Mouse (Mus musculus): ENCODE results near the gene Gabrb2.

Gabrb2 gene

GRCm38 (mm10) chr11:42418996-42419782, at the start of gene Gabrb2:
Gene Gabrb2 (plus strand): TSS chr11:42419757.
- DNase-seq (ENCODE audit: low read depth, low spot score), result peak; percentile 30

GRCm38 (mm10) chr11:42378983-42379382, 40.6 kb upstream of the Gabrb2 start:
- DNase-seq (ENCODE audit: low read depth, low spot score), result no peak

- no peak for DNase-seq (ENCODE audit: low read depth, low spot score)
Measured at GRCm38 (mm10) chr11:42386486-42386885, 33.1 kb upstream of the Gabrb2 start.

- DNase-seq (ENCODE audit: low read depth, low spot score), result peak; percentile 84
Measured at GRCm38 (mm10) chr11:42390682-42391290, 28.8 kb upstream of the Gabrb2 start.

- peak; percentile 54 for DNase-seq (ENCODE audit: low read depth, low spot score)
Measured at GRCm38 (mm10) chr11:42393451-42393850, 26.1 kb upstream of the Gabrb2 start.

GRCm38 (mm10) chr11:42419791-42420633, 455 bp downstream of the Gabrb2 start:
- DNase-seq (ENCODE audit: low read depth, low spot score), result peak; percentile 85

- DNase-seq (ENCODE audit: low read depth, low spot score), result peak; percentile 88
Measured at GRCm38 (mm10) chr11:42420634-42421470, 1.3 kb downstream of the Gabrb2 start.

- peak; percentile 86 for DNase-seq (ENCODE audit: low read depth, low spot score)
Measured at GRCm38 (mm10) chr11:42423231-42423630, 3.7 kb downstream of the Gabrb2 start.

GRCm38 (mm10) chr11:42431495-42431894, 11.9 kb downstream of the Gabrb2 start:
- DNase-seq (ENCODE audit: low read depth, low spot score), result peak; percentile 92

- DNase-seq (ENCODE audit: low read depth, low spot score), result peak; percentile 62
Measured at GRCm38 (mm10) chr11:42438978-42439377, 19.4 kb downstream of the Gabrb2 start.

GRCm38 (mm10) chr11:42443641-42444040, 24.1 kb downstream of the Gabrb2 start:
- peak; percentile 84 for DNase-seq (ENCODE audit: low read depth, low spot score)

GRCm38 (mm10) chr11:42448929-42449328, 29.4 kb downstream of the Gabrb2 start:
- no peak for DNase-seq (ENCODE audit: low read depth, low spot score)

- peak; percentile 46 for DNase-seq (ENCODE audit: low read depth, low spot score)
Measured at GRCm38 (mm10) chr11:42464136-42464535, 44.6 kb downstream of the Gabrb2 start.

- peak; percentile 97 for DNase-seq (ENCODE audit: low read depth, low spot score)
Measured at GRCm38 (mm10) chr11:42468381-42468780, 48.8 kb downstream of the Gabrb2 start.

- peak; percentile 52 for DNase-seq (ENCODE audit: low read depth, low spot score)
Measured at GRCm38 (mm10) chr11:42474523-42474922, 55.0 kb downstream of the Gabrb2 start.

- peak; percentile 83 for DNase-seq (ENCODE audit: low read depth, low spot score)
Measured at GRCm38 (mm10) chr11:42487625-42488024, 68.1 kb downstream of the Gabrb2 start.

GRCm38 (mm10) chr11:42501166-42501565, 81.6 kb downstream of the Gabrb2 start:
- no peak for DNase-seq (ENCODE audit: low read depth, low spot score)

- peak; percentile 80 for DNase-seq (ENCODE audit: low read depth, low spot score)
Measured at GRCm38 (mm10) chr11:42505436-42505835, 85.9 kb downstream of the Gabrb2 start.

GRCm38 (mm10) chr11:42505911-42506310, 86.4 kb downstream of the Gabrb2 start:
- peak; percentile 91 for DNase-seq (ENCODE audit: low read depth, low spot score)

- DNase-seq (ENCODE audit: low read depth, low spot score), result peak; percentile 54
Measured at GRCm38 (mm10) chr11:42521960-42522359, 102.4 kb downstream of the Gabrb2 start.

- peak; percentile 79 for DNase-seq (ENCODE audit: low read depth, low spot score)
Measured at GRCm38 (mm10) chr11:42528226-42528881, 108.8 kb downstream of the Gabrb2 start.
